Mouse (Mus musculus): Measurements from ENCODE around the gene Gm9918.

Gm9918 gene

DNA sequence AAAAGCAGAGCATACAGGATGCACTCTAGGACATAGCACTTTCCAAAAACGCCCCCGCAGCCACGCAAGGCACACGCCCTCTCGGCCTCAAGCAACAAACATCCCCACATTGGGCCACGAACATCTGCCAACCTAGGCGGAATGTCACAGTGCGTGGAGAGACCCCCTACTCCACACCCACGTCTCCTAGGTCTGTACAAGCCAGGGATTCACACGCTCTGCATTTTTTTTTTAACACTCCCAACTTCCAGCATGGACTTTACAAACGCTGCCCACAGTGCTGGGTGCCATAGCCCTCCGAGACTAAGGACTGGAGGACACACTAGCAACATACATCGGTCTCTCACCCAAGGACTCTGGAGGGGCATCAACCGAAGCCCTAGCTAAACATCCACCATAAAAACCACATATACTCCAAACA is 24.9 kb upstream of the Gm9918 start:
- no peak for DNase-seq (ENCODE audit: low spot score)

DNA sequence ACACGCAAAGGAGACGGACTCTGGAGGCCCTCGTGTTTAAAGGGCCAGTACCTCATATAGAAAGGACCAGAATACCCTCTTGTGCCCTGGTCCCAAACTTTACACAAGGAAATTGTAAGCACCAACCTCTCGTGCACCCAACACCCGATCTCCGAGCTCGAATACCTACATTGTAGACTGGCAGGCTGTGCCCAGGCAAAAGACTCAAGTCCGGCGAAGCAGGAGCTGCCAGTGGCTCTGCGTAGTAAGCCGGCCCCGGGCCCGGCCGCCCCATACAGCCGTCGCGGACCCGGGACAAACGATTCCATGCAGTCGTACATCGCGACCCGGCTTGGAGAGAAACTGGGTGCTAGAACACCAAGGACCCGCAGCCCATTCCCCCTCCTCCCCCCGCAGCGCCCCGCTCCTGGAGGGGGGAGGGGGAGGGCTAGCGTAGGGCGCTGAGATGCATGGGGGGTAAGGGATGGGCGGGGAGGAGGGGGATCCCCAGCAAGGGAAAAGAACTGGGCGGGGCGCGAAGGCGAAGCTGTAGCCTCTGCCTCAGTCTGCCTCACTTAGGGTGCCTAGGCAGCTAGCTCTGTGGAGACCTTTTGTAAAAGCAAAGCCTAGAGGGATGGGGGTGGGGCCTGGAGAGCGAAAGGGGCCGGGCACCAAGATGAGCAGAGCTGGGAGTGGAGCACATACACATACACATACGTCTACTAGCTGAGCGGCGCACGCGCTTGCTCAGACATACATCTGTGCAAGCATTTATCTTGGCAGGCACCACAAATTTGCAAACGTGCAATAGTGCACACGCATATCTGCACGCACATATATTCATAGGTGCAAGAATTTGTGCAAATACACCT is 24.2 kb upstream of the Gm9918 start:
- DNase-seq (ENCODE audit: low spot score): peak; percentile 75

GRCm38 (mm10) chr15:102246866-102247251 is 23.5 kb upstream of the Gm9918 start:
- DNase-seq (ENCODE audit: low spot score): peak; percentile 94

- peak; percentile 66 for DNase-seq (ENCODE audit: low spot score)
Measured at GRCm38 (mm10) chr15:102247252-102248130, 22.9 kb upstream of the Gm9918 start.

GRCm38 (mm10) chr15:102248131-102248811 is 22.1 kb upstream of the Gm9918 start:
- no peak for DNase-seq (ENCODE audit: low spot score)

- DNase-seq (ENCODE audit: low spot score): no peak
Measured at GRCm38 (mm10) chr15:102248812-102249191, 21.6 kb upstream of the Gm9918 start.

- no peak for DNase-seq (ENCODE audit: low spot score)
Measured at GRCm38 (mm10) chr15:102249251-102249691, 21.1 kb upstream of the Gm9918 start.

GRCm38 (mm10) chr15:102249967-102250366 is 20.4 kb upstream of the Gm9918 start:
- DNase-seq (ENCODE audit: low spot score): no peak

DNA sequence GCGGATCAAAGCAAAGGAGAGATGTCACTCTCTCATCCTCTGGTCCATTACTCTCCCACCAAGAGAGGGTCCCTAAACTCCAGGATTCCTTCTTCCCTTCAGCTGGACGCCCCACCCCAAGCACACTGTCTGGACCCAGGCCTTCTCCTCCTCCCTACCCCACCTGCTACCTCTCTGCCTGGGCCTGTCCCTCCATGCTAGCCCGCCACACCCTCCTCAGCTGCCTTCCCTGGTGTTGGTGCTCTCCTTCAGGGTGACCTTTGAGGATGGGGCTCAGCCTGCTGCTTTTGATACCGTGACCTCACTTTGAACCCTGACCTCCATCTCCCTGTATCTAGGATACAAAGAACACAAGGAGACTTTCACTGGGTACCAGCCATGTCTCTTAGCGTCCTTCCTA is 19.8 kb upstream of the Gm9918 start:
- no peak for DNase-seq (ENCODE audit: low spot score)

GRCm38 (mm10) chr15:102255547-102256255 is 14.7 kb upstream of the Gm9918 start:
- no peak for DNase-seq (ENCODE audit: low spot score)

DNA sequence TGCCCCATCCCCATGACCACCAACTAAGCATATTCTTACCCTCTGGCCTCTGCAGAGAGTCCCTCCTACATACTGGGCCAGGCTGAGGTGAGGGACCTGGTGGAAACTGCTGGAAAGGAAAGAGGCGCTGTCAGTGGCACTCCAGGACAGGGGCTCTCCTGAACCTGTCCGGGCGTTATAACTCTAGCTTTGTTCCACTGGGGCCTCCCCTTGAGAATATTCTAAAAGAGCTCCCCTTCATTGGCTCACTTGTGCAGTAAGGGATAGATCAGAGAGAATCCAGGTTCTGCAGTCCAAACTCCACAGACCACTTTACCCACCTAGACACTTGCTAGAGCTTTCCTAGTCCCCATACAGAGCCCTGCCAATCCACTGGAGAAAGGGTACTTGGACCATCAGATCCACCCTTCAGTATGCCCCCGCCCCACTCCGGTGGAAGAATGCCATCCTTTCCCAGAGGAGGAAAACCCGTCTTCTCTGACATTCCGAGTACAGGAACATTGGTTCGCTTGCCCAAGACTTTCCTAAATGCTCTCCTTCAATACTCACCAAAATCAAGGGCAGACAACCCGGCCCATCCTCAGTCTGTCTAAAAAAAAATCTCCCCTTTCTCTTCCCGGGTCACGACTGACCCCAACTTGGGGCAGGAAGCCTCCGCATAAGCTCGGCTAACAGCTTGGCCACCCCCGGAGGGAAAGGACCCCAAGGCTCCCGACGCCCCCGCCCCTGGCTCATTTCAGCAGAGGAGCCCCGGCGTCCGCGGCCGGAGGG is 13.7 kb upstream of the Gm9918 start:
- DNase-seq (ENCODE audit: low spot score): no peak

GRCm38 (mm10) chr15:102257202-102258075 is 12.9 kb upstream of the Gm9918 start, which contains the start of gene Rarg:
Gene Rarg (minus strand): TSS chr15:102257517.
- peak; percentile 57 for DNase-seq (ENCODE audit: low spot score)

DNA sequence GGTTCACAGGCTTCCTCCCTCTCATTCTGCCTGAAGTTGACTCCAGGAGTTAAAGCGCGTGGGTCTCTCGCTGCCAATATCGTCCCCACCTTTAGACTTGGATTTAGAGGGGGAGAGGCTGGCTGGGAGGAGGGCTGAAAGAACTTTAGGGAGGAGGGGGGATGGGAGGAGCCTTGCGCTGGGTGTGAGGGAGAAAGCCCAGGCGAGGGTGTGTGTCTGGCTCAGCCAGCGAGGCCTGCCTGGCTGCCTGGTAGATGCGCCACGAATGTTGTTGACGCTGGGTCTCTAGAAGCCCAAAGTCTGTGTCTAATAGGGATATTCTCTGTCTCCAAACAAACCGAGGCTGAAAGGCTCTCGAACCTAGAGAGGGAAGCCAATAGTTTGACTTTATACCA is 12.3 kb upstream of the Gm9918 start:
- peak; percentile 48 for DNase-seq (ENCODE audit: low spot score)

DNA sequence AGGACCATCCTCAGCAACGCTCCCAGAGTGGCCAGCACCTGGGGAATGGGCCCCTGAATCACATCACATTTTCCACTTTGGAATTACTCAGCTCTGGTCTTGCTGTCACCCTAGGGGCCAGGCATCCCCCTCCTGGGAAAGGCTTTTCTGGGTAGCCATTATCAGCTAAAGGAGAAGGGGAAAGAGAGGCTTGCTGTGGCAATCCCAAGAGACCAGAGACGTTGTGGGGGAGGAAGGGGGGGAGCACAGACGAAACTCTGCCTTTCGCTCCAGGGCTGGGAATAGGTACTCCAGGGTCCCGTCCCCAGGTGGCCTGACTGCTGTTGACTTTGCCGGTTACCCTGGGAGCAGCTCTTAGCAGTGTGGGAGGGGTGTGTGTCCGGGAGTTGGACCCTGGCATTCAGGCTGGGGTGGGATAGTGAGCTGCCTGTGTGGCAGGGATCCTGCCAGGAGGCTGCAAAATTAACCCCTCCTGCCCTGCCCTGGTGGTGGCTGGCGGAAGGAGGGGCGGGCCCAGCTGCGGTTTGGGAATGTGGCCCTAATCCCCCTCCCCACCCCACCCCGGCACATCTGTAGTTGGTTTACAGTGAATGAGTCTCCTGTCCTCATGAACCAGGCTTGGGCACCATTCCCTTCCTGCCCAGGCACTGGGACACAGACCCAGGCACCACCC is 11.6 kb upstream of the Gm9918 start:
- DNase-seq (ENCODE audit: low spot score): no peak

GRCm38 (mm10) chr15:102262582-102262981 is 7.8 kb upstream of the Gm9918 start:
- DNase-seq (ENCODE audit: low spot score): no peak

DNA sequence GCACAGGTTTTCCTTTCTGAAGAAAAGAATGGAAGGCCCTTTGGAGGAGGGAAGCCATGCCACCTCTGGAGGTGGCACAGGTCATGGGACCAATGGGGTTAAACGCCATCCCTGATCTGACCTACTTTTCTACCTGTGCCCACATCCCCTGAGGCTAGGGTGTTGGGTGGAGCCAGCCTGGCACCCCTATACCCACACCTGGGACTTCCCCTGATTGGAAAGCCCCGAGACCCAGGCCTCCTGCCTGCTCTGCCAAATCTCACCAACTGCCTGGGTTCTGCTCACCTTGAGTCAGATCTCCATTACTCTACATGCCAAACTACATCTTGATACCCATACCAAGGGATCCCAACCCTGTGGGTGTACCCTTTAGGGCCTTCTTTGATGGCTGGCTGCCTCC is 7.3 kb upstream of the Gm9918 start:
- no peak for DNase-seq (ENCODE audit: low spot score)

DNA sequence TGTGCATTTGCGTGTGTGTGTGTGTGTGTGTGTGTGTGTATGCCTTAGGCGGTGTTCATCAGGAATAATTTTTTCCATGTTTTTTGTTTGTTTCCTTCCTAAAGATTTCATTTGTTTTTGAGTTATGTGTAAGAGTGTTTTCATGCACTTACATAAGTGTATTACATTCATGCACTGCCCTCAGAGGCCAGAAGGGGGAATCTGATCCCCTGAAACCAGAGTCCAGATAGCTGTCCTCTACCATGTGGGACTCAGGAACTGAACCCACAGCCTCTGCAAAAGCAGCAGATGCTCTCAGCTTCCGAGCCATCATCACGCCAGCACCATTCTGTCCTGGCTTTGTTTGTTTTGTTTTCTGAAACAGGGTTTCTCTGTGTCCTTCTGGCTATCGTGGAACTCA is 4.8 kb upstream of the Gm9918 start:
- no peak for DNase-seq (ENCODE audit: low spot score)

DNA sequence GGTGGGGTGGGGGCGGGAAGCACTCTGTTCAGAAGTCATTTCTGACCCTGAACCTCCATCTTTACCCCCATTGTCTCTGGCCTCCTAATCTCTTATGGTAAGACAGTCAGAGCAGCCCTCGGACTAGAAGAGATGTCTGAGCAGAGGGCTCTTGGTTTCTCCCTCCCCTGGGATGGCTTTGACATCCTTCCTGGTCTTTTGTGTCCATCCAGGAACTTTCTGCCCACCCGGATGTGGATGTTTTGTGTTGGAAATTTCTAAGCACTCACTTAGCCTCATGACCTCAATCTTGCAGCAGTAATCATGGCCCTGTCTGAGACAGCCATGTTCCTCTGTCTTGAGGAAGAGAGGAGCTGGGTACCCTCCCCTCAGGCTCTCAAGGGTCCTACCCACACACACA is 1.1 kb downstream of the Gm9918 start:
- no peak for DNase-seq (ENCODE audit: low spot score)

GRCm38 (mm10) chr15:102273982-102274716 is 3.8 kb downstream of the Gm9918 start:
- no peak for DNase-seq (ENCODE audit: low spot score)
